Mouse (Mus musculus) embryonic fibroblast, embryonic 13.5 days (primary cell): Measurements from ENCODE around the gene Gm20388. TPM values are rescaled to one million over a fixed set of nuclear protein-coding genes. Genes with fewer than 3 reads are reported as not detected.

Experiments used
- H3K27ac ChIP-seq: 2 replicates; pipeline ENCODE4 v1.5.1; 2012; ENCODE audit warnings: low read length, control low read depth, inconsistent platforms; ENCODE audit not compliant: insufficient read depth
- H3K4me1 ChIP-seq: 2 replicates; pipeline ENCODE4 v1.6.1; 2011; ENCODE audit warnings: low read length; ENCODE audit not compliant: control insufficient read depth, insufficient read depth
- H3K4me3 ChIP-seq: 2 replicates; pipeline ENCODE4 v1.5.1; 2011; ENCODE audit warnings: mild to moderate bottlenecking, control low read depth, low read length; ENCODE audit not compliant: insufficient read depth
- CTCF ChIP-seq: IDR thresholded peaks from 2 replicates; pipeline ENCODE4 v1.5.1; 2011; ENCODE audit warnings: mild to moderate bottlenecking, control low read depth, low read length, moderate library complexity, borderline replicate concordance; ENCODE audit not compliant: insufficient read depth
- POLR2A ChIP-seq: IDR thresholded peaks from 2 replicates; pipeline ENCODE4 v1.6.1; 2011; ENCODE audit warnings: low read depth, mild to moderate bottlenecking, control low read depth, low read length, moderate library complexity
- polyA plus RNA-seq: library from polyadenylated mRNA; stranded (reverse); fragments of >200 nt; gene quantifications from 2 replicates; pipeline ENCODE4 v1.2.4, GENCODE M21; 2011; ENCODE audit warnings: low read depth; ENCODE audit not compliant: missing spikeins, insufficient read length

The Gm20388 gene
- polyA plus RNA-seq, 1 experiment, result 82.8 TPM

DNA sequence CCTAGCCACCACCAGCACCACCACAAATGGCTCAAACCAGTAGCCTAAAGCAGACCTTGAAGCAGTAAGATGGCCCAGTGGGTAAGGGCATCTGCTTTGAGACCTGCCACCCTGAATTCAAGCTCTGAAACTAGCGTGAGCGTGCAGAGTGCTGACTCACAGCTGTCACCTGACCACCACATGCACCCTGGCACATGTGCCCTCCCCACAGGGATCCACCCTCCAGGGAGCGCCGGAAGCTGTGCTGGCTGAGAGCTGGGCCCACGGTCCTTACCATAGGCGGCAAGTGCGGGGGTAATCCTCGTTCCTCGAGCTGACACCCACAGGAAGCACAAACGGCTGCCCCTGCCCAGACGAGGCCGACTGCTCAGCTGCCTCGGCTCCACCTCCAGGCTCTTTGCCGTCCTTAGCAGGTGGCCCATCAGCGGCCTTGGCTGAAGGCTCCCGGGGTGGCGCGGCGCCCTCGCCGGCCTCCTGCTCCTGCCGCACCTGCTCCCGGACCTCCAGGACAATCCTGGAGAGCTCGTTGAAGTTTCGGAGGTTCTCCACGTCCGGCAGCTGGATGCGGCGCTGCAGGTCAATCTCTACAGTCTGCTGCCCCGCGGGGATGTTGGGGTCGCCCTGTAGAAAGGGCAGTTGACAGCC, 1643.3 kb downstream of the Gm20388 start:
- TF ChIP-seq POLR2A (no peak), CTCF (no peak)
- H3K4me1 ChIP-seq, result no peaks in the 10 kb centered on the region
- no peak overlapping the region for H3K27ac ChIP-seq
- H3K4me3 ChIP-seq, result no peak overlapping the region

DNA sequence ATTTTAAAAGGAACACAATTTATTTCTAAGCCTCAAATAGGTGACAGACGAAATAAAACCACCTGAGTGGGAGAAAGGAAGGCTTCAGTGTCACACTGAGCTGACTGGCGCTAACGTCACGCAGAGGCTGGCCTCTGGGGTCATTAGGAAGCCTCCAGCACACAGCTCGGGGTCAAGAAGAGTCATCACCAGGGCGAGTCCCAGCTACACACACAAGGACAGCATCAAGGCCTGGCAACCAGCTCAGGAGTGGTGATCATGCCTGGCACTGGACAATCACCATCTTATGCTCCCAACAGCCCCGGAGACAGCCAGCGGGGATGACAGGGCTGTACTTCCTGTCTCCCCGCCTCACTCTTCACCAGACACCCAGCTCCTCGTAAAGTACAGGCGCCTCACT, 1647.1 kb downstream of the Gm20388 start:
- no peak overlapping the region for H3K27ac ChIP-seq
- no peaks in the 10 kb centered on the region for H3K4me1 ChIP-seq
- H3K4me3 ChIP-seq, result no peak overlapping the region
- TF ChIP-seq POLR2A (no peak), CTCF (no peak)

DNA sequence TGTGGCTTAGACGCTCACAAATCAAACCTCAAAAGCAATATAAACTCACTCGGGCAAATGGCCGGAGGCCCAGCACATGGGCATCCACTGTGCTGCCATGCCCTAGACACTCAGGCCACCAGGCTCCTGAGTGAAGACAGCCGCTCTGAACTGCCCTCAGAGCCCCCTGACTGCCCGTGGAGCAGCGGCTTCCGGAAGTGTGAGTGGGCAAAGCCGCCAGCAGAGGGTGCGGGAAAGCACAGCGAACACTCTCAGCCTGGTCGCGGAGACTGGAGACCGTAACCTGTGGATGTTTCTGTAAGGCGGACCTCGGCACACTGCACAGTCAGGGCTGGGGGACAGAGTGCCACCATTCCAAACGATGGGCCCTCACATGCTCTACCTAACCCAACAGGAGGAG, 1647.9 kb downstream of the Gm20388 start:
- Histone ChIP-seq H3K27ac (no peak overlapping the region), H3K4me3 (no peak overlapping the region), H3K4me1 (no peaks in the 10 kb centered on the region)
- no peak for TF ChIP-seq POLR2A
- TF ChIP-seq CTCF, result no peak

DNA sequence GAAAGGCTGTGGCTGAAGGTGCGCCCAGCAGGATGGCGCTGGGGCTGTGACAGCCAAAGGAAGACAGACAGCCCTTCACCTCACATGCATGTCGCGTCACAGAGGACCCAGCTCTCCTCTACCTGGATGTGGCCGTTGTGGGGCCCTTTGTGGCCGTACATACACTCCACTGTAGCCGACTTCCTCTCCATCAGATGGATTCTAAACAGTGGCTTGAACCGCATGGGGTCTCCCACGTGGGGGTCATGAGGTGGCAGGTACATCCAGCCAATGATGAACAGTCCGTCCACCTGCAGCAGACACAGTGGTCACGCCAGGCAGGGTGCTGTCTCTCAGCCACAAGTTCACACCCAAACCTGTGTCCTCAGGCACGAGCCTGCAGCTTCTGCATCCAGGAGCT, 1649.2 kb downstream of the Gm20388 start:
- no peak for TF ChIP-seq POLR2A
- no peak for TF ChIP-seq CTCF
- no peak overlapping the region for H3K4me3 ChIP-seq
- H3K27ac ChIP-seq, result no peak overlapping the region
- no peaks in the 10 kb centered on the region for H3K4me1 ChIP-seq

DNA sequence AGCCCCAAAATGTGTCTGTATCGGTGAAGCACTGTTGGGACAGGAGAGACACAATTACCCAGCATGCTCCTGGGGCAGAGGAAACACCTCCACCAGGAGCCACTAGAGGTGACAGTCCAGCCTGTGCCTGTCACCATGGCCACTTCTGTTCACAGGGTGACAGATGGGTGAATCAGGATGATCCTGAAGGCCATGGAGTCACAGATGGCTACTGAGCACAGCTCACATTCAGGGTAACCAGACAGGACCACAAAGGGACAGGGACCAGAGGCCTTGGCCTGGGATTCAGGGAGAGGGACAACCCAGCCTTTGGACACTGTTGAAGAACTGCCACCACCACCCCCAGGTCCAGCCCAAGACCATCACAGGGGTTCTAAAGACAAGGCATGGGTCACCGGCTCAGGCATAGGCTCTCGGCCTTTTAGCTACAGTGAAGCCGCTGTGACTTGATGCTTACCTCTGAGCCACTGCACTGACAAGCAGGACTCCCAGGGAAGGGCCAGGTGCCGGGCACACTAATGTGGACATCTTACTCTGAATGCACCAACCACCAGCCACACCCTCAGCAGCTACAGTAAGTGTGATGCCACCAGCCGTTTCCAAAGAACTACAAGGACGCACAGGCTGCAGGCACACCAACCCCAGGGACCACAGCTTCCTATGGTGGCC, 1649.9 kb downstream of the Gm20388 start:
- Histone ChIP-seq H3K27ac (no peak overlapping the region), H3K4me1 (no peaks in the 10 kb centered on the region), H3K4me3 (no peak overlapping the region)
- TF ChIP-seq CTCF, result no peak
- TF ChIP-seq POLR2A, result no peak

DNA sequence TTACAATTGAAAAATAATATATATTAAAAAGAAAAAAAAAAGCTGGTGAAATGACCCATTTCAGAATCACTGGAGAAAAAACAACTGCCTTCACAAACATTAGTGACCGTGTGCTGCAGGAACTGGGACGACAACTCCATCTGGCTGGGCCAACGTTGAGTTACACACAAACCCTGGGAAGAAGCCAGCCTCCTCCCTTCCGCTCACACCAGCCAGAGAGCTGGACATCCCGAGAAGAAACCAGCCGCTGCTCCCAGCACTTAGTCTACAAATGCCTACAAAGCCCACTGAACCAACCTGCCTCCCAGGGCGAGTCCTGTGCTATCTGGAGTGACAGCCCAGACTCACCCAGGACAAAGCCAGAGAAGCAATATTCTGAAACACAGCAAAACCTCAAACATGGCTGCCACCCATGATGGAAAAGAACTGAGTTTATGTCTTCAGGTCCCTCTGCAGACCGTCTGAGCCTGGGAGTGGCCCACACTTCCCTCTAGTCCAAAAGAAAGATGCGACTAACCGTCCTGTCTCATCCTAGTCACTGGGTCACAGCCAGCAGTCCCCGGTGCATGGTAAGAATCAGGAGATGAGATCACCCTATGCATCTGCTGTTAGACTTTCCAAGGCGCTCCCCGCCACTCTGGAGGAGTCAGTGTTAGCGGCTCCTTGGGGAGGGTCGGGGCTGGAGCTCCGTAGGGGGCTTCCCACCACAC, 1651.2 kb downstream of the Gm20388 start:
- Histone ChIP-seq H3K4me3 (no peak overlapping the region), H3K4me1 (no peaks in the 10 kb centered on the region), H3K27ac (no peak overlapping the region)
- TF ChIP-seq POLR2A, result no peak
- no peak for TF ChIP-seq CTCF

DNA sequence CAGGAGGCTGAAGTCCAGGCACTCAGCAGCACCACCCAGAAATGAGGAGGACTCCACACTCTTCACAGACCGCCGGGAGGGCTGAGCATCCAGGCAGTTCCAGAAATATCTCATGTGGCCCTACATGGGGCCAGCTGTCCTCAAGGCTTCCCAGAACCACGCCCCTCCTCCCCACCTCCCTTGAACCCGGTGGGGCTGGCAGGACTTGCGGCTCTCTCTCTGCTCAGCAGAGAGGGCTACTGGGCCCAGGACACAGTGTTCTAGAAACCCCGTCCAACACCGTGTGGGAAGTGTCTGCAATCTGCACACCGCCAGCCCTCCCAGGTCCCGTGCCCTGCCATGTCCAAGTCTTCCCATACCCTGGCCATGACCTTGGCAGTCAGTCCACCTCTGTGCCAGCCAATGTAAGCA, 1652.3 kb downstream of the Gm20388 start:
- TF ChIP-seq CTCF, result no peak
- TF ChIP-seq POLR2A, result no peak
- no peaks in the 10 kb centered on the region for H3K4me1 ChIP-seq
- H3K4me3 ChIP-seq, result no peak overlapping the region
- H3K27ac ChIP-seq, result no peak overlapping the region

DNA sequence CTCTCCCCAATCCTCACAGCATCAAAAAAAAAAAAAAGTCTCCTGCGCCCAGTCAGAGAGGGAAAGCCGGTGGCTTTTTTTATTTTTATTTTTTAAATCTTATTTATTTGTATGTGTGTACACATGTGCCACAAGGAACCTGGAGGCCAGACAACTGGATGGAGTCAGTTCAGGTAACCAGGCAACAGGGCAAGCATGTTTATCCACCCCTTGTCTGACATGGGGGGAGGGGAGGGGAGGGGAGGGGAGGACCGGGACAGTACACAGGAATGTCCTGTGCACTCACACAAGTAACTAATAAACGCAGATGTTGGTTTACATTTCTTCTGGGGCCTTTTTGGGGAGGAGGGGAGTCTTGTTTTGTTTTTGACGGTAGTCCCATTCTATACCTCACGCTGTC, 1653.1 kb downstream of the Gm20388 start:
- Histone ChIP-seq H3K4me3 (no peak overlapping the region), H3K27ac (no peak overlapping the region), H3K4me1 (no peaks in the 10 kb centered on the region)
- TF ChIP-seq POLR2A, result no peak
- TF ChIP-seq CTCF, result no peak

DNA sequence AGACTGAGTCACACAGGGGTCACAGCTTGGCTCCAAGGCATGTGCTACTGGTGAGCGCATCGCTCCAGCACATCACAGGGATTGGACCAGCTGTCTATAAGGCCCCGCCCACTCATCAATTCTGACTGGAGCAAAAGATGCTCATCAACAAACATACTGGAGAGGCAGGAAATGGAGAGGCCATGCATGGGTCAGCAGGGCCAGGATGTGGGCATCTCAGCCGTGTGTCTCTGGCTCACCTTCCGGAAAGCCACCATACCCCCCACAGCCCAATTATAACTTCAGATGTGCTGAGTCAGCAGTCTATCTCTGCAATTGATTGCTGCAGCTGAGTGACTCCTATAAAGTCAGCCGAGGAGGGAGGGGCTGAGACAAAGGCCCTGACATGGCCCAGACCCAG, 1657.7 kb downstream of the Gm20388 start:
- no peak overlapping the region for H3K27ac ChIP-seq
- no peak for TF ChIP-seq CTCF
- no peak for TF ChIP-seq POLR2A
- H3K4me3 ChIP-seq, result no peak overlapping the region
- H3K4me1 ChIP-seq, result no peaks in the 10 kb centered on the region

DNA sequence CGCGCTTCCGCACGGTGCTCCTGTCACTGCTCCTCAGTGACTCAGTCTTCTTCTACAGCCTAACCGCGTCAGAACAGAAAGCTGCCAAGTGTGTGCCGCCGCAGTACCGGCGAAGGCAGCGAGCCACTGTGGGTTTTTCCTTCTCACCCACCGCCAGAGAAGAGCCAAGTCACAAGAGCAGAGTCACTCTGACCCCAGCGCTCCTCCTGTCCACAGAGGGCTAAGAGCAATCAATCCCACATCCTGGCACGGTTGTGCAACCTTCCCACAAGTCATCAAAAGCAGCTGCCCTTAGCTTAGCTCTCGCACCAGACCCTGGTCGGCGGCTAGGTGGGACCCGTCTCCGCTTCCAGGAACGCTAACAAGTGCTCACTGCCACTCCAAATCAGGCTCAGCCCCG, 1659.7 kb downstream of the Gm20388 start:
- Histone ChIP-seq H3K4me3 (no peak overlapping the region), H3K4me1 (no peaks in the 10 kb centered on the region), H3K27ac (no peak overlapping the region)
- TF ChIP-seq POLR2A (no peak), CTCF (no peak)

DNA sequence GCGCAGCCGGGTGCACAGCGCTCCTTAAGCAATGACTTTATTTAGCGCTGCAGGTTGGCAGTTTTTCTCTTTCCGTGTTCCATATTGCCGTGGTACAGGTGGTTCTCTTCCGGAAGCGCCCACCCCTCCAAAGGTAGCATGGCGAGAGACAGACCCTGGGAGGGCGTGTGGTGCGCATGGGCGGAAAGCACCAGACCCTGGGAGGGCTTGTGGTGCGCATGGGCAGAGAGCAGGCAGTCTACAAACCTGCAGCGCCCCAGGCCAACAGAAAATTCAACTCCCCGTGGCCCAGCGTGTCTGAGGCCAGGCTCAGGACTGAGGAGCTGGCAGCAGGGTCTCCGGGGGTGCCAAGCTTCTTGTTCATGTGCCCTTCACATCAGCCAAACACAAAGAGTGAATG, 1660.2 kb downstream of the Gm20388 start:
- no peaks in the 10 kb centered on the region for H3K4me1 ChIP-seq
- no peak overlapping the region for H3K27ac ChIP-seq
- no peak for TF ChIP-seq POLR2A
- no peak for TF ChIP-seq CTCF
- no peak overlapping the region for H3K4me3 ChIP-seq
